Mouse (Mus musculus): ENCODE results near the gene Sowaha.

Sowaha gene

GRCm38 (mm10) chr11:53472709-53473108, 7.4 kb downstream of the Sowaha start:
- DNase-seq (ENCODE audit: low spot score) = no peak

GRCm38 (mm10) chr11:53469968-53470695, 9.9 kb downstream of the Sowaha start, which contains the start of gene Gm9837:
TSS of gene Gm9837 (minus strand) at chr11:53470479.
- DNase-seq (ENCODE audit: low spot score) = peak; percentile 88

- DNase-seq (ENCODE audit: low spot score) = peak; percentile 39
Measured at GRCm38 (mm10) chr11:53469294-53469967, 10.6 kb downstream of the Sowaha start.

- DNase-seq (ENCODE audit: low spot score) = peak; percentile 70
Measured at GRCm38 (mm10) chr11:53466231-53466971, 13.7 kb downstream of the Sowaha start.

GRCm38 (mm10) chr11:53463551-53464424, 16.3 kb downstream of the Sowaha start:
- DNase-seq (ENCODE audit: low spot score) = no peak

GRCm38 (mm10) chr11:53461727-53462126, 18.3 kb downstream of the Sowaha start:
- no peak for DNase-seq (ENCODE audit: low spot score)

- no peak for DNase-seq (ENCODE audit: low spot score)
Measured at GRCm38 (mm10) chr11:53460192-53460591, 19.9 kb downstream of the Sowaha start.

- DNase-seq (ENCODE audit: low spot score) = no peak
Measured at GRCm38 (mm10) chr11:53458996-53459395, 21.1 kb downstream of the Sowaha start.

- no peak for DNase-seq (ENCODE audit: low spot score)
Measured at GRCm38 (mm10) chr11:53457372-53457954, 22.6 kb downstream of the Sowaha start.

GRCm38 (mm10) chr11:53456474-53457371, 23.4 kb downstream of the Sowaha start, which contains the start of the genes Gm10447 and Shroom1:
TSS of gene Gm10447 (minus strand) at chr11:53457110.
TSS of gene Shroom1 (plus strand) at chr11:53457205.
- peak; percentile 46 for DNase-seq (ENCODE audit: low spot score)

- DNase-seq (ENCODE audit: low spot score) = no peak
Measured at GRCm38 (mm10) chr11:53453031-53453430, 27.0 kb downstream of the Sowaha start.

GRCm38 (mm10) chr11:53452396-53452795, 27.7 kb downstream of the Sowaha start:
- DNase-seq (ENCODE audit: low spot score) = no peak

- no peak for DNase-seq (ENCODE audit: low spot score)
Measured at GRCm38 (mm10) chr11:53451361-53451760, 28.7 kb downstream of the Sowaha start.

GRCm38 (mm10) chr11:53450070-53450705, 29.9 kb downstream of the Sowaha start:
- DNase-seq (ENCODE audit: low spot score) = no peak

- no peak for DNase-seq (ENCODE audit: low spot score)
Measured at GRCm38 (mm10) chr11:53448529-53448928, 31.5 kb downstream of the Sowaha start.

- DNase-seq (ENCODE audit: low spot score) = no peak
Measured at GRCm38 (mm10) chr11:53447996-53448395, 32.1 kb downstream of the Sowaha start.

- DNase-seq (ENCODE audit: low spot score) = no peak
Measured at GRCm38 (mm10) chr11:53446183-53446582, 33.9 kb downstream of the Sowaha start.

GRCm38 (mm10) chr11:53445562-53445961, 34.5 kb downstream of the Sowaha start:
- no peak for DNase-seq (ENCODE audit: low spot score)

- DNase-seq (ENCODE audit: low spot score) = no peak
Measured at GRCm38 (mm10) chr11:53443861-53444260, 36.2 kb downstream of the Sowaha start.

- DNase-seq (ENCODE audit: low spot score) = no peak
Measured at GRCm38 (mm10) chr11:53441921-53442320, 38.2 kb downstream of the Sowaha start.
